Mouse (Mus musculus) lung, adult 2 months (tissue): ENCODE measurements around the gene Sipa1l1.

Experiments
- CTCF ChIP-seq: fragments of 200-500 bp; IDR thresholded peaks from 2 replicates; pipeline ENCODE4 v1.5.1; 2011; ENCODE audit warnings: mild to moderate bottlenecking, low read length, control low read depth; ENCODE audit not compliant: insufficient read depth
- POLR2A ChIP-seq: fragments of 200-500 bp; IDR thresholded peaks from 2 replicates; pipeline ENCODE4 v1.6.1; 2011; ENCODE audit warnings: low read depth, mild to moderate bottlenecking, control low read depth, low read length, borderline replicate concordance; ENCODE audit errors: extremely low read depth

GRCm38 (mm10) chr12:82325502-82325901 is 156.4 kb downstream of the Sipa1l1 start:
- TF ChIP-seq POLR2A (no peak), CTCF (no peak)
